Mouse (Mus musculus): ENCODE data around the gene Ppil4.

Gene Ppil4

DNA sequence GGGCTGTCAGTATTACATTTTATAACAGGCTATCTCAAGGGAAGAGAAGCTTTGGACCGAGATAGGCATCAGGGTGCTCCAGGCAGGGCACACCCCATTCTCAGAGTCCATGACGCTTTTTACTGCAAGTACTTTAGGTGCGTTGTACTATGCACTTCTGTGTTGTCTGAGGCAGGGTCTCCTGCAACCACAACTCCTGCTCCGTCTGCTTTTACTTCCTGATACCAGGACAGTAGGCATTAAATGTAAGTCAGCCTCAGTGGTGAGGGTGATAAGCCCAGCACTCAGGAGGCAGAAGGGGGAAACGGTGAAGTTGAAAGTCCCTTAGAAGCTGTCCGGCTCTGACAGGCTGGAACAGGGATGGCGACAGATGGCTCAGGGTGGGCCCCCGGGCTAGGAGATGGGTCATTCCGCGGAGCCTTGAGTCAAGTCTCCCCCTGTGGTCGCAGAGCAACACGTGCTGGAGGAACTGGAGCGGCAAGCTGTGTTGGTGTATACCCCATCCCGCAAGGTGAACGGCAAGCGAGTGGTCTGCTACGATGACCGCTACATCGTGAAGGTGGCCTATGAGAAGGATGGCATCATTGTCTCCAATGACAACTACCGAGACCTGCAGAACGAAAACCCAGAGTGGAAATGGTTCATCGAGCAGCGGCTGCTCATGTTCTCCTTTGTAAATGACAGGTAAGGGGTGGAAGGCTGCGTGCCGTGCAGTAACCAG is 69.4 kb downstream of the Ppil4 start:
- DNase-seq, result no peak

DNA sequence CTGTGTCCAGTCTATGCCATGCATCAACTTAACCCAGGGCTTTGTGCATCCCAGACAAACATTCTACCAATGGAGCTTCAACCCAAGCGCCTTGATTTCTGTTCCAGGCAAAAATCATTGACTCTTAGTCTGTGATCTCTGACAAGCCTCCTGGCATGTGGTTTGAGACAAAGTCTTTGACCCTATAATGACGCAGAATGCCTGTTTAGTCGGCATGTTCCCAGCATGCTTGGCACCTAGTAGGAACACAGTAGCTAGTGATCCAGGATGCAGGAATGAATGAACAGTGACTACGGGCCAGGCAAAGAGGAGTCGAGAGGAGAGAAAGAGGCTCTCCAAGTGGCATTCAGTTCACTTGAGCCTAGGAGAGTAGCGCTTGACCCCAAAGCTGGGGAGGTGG is 70.7 kb downstream of the Ppil4 start:
- DNase-seq, result no peak

- no peak for DNase-seq
These were observed 71.5 kb downstream of the Ppil4 start for GRCm38 (mm10) chr10:7864184-7864583.

DNA sequence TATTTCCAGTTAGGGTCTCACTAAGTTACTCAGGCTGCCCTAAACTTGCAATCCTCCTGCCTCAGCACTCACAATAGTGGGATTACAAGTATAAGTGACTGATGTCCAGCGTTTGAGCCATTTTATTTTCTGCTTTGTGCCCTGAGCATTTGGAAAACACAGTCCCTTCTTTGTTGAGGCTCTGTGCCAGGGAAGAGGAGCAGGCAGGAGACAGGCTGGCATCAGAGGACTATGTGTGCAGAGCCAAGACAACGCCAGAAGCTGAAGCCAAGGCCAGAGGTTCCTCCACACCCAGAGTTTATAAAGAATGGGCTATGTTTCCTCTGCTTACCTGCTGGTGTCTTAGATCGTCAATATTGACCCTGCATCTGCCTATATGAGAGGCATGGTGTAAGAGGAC is 72.1 kb downstream of the Ppil4 start:
- no peak for DNase-seq

GRCm38 (mm10) chr10:7866762-7867665 is 74.3 kb downstream of the Ppil4 start:
- peak; percentile 68 to 73 for DNase-seq

- peak in 1 of 2 experiments; percentile 26 for DNase-seq
These were observed 75.0 kb downstream of the Ppil4 start for GRCm38 (mm10) chr10:7867666-7868030.

GRCm38 (mm10) chr10:7869746-7870145 is 77.1 kb downstream of the Ppil4 start:
- DNase-seq, result no peak

- peak; percentile 41 to 57 for DNase-seq
These were observed 78.1 kb downstream of the Ppil4 start for GRCm38 (mm10) chr10:7870571-7871315.

DNA sequence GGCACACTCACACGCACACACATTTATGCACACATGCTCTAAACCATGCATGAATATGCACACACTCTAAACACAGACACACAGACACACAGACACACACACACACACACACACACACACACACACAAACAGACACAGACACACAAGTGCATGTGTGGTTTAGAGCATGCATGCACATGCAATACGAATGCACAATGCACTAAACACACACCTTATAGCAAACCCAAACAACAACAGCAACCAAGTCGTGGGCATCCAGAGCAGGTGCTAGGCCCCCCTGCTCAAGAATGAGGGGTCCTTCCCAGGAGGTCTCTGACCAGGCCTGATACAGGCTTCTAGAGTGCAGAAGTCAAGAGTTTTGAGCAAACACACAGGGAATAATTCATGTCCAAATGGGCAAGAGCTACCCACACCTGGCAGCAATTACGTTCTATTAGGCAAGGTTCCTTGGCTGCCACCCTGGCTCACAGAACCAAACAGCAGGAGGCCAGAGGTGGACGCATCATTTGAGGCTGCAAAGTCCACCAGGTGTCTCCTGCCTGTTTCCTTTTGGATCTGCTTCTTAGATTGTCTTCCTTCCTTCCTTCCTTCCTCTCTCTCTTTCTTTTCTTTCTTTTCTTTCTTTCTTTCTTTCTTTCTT is 78.8 kb downstream of the Ppil4 start:
- DNase-seq, result no peak

Data from kidney, postnatal 4 days (tissue).